Mouse (Mus musculus): Measurements from ENCODE around the gene Slc25a45. TPM values are rescaled to one million over a fixed set of nuclear protein-coding genes. Genes with fewer than 3 reads are reported as not detected.

Slc25a45 gene
- total RNA-seq, 2 experiments from 2014 or later = 2.1 to 3.6 TPM

- no peak for DNase-seq (ENCODE audit: low spot score in 2 of 2)
Observed at GRCm38 (mm10) chr19:5840086-5840889, 37.3 kb upstream of the Slc25a45 start.

GRCm38 (mm10) chr19:5840890-5841388 is 36.7 kb upstream of the Slc25a45 start:
- DNase-seq (ENCODE audit: low spot score in 2 of 2) = no peak

GRCm38 (mm10) chr19:5841389-5841946 is 36.1 kb upstream of the Slc25a45 start:
- DNase-seq (ENCODE audit: low spot score in 2 of 2) = no peak

DNA sequence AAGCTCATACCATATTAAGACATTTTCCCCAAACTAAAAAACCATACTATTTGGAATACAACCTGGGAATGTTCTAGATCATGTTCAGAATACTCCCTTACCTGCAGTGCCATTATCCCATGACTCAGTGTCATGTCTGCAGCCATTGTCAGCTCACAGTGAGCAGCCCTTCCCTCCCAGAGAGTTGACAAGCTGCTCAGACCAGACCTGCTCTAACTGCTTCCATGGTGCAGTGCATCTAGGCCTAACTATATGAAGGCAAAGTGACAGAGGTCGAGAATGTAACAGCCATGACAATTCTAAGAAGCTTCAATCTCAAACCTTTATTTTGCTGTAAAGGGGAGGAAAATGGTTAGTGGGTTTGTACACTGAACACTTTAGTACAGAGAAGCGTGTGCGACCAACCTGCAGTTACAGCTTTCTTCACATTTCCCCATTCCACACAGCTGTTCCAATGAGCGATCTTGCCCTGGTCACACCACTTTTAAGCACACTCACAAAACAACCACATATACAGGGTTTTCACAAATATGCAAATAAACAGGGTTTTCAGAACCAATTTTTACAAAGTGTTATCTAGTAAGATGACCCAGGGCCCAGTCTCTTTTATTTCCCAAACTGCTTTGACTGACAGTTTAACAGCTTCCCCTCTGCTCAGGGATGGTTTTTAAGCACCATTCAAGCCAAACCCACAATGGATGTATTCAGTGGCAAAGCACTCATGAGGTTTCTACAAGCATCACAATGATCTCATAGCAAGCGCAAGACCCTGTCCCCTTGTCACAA is 35.4 kb upstream of the Slc25a45 start:
- no peak for DNase-seq (ENCODE audit: low spot score in 2 of 2)

DNA sequence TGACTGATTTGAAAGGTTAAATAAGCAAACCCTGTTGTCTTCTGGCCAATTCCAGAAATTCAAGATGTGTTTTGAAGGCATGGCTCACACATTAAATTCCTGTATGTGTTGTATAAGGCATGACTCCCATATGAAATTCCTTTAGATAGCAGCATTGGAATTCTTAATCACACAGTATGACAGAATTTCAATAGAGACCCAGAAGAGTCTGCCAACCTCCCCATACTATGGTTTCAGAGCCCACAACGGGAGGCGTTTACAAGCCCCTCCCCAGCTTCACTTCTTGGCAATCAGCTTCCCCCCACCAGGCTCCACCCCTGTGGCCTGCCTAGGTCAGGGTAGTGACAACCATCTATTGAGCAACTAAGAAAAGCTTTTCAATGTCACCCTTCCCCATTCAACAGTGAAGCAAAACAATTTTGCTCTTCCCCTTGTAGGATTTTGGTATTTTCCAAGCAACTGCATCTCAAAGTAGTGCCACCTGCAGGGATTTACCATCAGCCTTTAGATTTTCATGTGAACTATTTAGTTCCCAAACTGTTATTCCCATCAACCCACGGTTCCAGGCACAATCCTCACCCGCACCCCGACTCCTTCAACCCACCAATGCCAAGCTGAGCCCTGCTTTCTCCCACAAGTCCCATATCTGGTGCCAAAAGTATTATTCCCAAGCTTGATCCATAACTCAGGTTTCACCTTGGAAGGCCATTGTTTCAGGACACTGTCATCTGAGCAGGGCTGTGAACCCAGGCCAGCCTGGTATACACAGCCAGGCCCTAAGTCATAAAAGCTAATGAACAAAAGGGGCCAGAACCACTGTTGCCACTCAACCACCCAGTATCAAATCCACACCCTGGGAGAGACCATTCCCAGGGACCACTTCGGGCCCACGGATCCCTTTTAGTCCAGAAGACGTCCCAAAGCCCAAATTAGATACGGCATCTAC is 34.5 kb upstream of the Slc25a45 start:
- no peak for DNase-seq (ENCODE audit: low spot score in 2 of 2)

DNA sequence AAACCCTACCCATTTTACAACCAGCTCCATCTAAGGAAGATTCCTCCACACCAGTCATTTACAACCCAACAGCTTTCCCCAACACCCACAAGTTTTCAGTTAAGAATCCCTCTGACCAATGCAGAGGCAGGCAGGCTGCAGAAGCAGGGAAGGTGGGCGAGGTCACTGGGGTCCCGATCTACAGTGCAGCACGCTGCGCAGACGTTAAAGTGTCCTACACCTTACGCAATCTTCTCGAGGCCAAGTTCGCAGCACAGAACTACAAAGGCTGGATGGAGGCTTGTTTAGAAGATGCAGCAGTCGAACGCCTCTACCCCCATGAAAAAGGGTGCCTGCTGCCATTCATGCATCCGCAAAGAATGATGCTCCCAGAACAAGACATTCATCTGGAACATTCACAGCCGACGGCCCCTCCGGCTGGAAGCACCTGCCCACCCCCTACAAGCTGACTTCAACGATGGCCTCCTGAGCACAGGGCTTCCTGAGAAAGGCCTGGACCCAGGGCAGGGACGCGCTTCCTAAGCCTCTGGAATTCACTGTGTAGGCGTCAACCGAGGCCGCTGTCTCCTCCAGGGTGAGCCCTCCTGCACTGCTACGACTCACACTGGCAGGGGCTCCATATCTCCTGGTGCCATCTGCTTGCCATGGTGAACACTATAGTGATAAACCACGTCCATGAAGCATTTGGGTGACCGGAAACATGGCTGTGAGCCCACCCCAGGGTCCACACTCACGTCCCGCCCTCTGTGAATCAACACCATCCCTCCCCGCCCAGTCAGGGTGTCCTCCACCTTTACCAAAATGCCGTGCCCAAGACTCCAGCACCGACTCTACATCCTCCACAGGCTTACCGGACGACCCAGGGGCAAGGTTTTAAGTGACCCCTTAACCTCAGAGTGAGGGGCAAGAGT is 33.6 kb upstream of the Slc25a45 start:
- DNase-seq (ENCODE audit: low spot score in 2 of 2) = no peak

DNA sequence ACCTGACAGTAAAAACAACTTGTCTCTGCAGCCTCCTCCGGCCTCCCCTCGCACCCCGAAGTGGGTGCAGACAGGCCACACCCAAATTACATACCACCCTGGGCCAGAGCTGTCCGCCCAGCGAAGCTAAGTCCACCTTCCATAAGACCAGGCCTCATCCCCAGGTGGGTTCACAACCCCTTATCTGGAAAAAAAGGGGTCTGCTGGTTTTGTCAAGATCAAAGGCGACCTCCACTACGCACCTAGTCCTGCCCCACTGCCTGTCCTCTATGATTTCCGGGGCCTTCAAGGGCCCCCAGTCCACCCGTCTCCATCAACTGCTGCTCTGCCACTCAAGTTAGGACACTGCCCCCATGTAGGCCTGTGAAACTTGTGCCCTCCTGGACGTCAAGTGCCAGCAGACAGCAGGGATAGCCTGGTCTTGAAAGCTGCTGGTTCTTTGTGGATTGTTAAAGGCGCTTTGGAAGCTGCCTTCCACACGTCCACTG is 32.7 kb upstream of the Slc25a45 start:
- no peak for DNase-seq (ENCODE audit: low spot score in 2 of 2)

GRCm38 (mm10) chr19:5845319-5846135 is 32.1 kb upstream of the Slc25a45 start:
- peak; percentile 94 to 95 for DNase-seq (ENCODE audit: low spot score in 2 of 2)

GRCm38 (mm10) chr19:5846154-5846553 is 31.5 kb upstream of the Slc25a45 start:
- peak; percentile 40 to 61 for DNase-seq (ENCODE audit: low spot score in 2 of 2)

GRCm38 (mm10) chr19:5846557-5847305 is 30.9 kb upstream of the Slc25a45 start:
- peak; percentile 77 to 82 for DNase-seq (ENCODE audit: low spot score in 2 of 2)

- DNase-seq (ENCODE audit: low spot score in 2 of 2) = peak in 1 of 2 experiments; percentile 49
Observed at GRCm38 (mm10) chr19:5847306-5847796, 30.3 kb upstream of the Slc25a45 start.

DNA sequence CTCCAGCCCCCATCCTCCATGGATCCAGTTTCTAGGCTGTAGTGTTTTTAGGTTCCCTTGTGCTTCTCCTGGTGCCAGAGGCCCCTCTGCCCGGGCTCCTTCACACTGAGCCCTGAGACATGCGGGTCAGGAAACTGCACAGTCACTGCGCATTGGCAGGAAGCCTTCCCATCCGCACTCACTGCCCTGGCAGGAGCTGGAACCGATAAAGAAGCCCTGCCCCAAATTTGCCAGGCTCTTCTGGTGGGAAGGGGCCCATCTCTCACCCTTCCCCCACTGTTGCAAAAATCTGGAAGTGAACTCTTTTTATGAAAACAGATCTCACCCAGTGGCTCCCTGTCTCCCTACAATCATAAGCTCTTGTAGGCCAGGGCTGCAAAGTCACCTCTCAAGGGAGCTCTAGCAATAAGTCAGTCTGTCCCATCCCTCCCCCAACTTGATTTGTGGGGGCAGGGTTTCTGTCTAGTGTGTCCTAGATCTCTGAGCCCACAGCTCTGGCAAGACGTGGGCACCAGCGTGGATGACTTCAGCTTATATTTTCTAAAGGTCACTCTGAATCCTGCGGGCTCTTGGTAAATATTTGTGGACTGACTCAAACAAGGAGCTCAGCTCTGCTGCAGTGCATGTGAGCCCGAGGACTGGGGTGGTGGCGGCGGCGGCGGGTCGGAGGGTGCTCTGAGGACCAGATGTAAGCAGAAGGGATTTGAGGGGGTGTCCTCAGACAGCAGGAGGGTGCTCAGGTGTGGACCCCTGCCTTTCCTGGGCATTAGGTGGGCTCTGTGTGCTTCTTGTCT is 29.4 kb upstream of the Slc25a45 start:
- peak; percentile 44 to 62 for DNase-seq (ENCODE audit: low spot score in 2 of 2)

GRCm38 (mm10) chr19:5848826-5849672 is 28.6 kb upstream of the Slc25a45 start:
- peak in 1 of 2 experiments; percentile 35 for DNase-seq (ENCODE audit: low spot score in 2 of 2)

- peak; percentile 95 for DNase-seq (ENCODE audit: low spot score in 2 of 2)
Observed at GRCm38 (mm10) chr19:5849843-5850527, 27.6 kb upstream of the Slc25a45 start.

DNA sequence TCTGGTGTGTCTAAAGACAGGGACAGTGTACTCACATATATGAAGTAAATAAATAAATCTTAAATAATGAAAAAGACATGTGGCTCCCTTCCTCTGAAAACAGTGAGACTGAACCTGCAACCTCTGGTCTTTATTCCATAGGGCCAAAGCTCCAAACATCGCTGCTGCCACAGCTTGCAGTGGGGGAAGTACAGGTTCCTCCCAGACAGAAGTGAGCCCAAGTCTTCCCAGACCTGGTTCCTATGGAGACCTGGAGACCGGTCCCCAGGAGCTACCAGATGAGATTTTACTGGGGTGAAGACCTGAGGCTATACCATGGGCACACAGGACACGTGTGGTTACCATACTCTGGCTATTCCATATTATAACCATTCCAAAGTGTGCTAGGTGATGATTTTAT is 26.7 kb upstream of the Slc25a45 start:
- no peak for DNase-seq (ENCODE audit: low spot score in 2 of 2)
